Comparison of ENCODE assay signal across 10 mouse cellular contexts in the genomic region with DNA sequence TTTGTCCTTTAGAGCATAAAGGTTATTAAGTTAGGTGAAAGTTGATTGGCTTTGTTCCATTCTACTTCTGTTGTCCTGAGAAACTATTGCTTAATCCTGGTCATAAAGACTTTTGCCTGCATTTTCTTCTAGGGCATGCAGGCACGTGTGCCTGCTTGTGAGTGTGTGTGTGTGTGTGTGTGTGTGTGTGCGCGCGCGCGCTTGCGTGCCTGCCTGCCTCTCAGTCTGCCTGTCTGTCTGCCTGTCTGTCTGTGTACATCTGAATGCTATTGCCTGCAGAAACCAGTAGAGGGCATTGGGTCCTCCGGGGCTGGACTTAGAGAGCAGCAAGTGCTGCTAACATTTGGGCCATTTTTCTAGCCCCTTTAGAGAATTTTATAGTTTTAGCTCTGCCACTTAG. TPM values are rescaled to one million over a fixed set of nuclear protein-coding genes. Genes with fewer than 3 reads are reported as not detected.
DNase-seq lines count a peak whose midpoint lies in the region; ATAC-seq and TF ChIP-seq lines count a peak whose summit lies in the region.
"Had no signal": no experiment of that assay in that cellular context is flagged by ENCODE, and none has a peak within 500 bp of the region (broad histone marks: within the 10 kb centered on the region; RNA-seq: fewer than 3 reads in every experiment).

No protein-coding gene starts in this region.

- DNase-seq in adrenal gland, postnatal 10 days: peak; percentile 39
- DNase-seq in adrenal gland, adult 18-20 months (ENCODE audit: low spot score in 2 of 2): no peak
- no peak for DNase-seq in kidney, adult 8-10 months
- peak; percentile 29 to 60 for DNase-seq in kidney, postnatal 4 days
- no peak for DNase-seq in urinary bladder, postnatal 4 days (ENCODE audit: low spot score in 2 of 2)
- DNase-seq in layer of hippocampus, adult 11-12 months (ENCODE audit: low spot score): no peak
- DNase-seq: cerebellum, postnatal 36 days had no signal

- peak overlapping the region; percentile 91 for H3K27ac ChIP-seq in kidney, embryonic 16.5 days (ENCODE audit: low read length)
- no peak overlapping the region for H3K27ac ChIP-seq in ES-Bruce4 (ENCODE audit: insufficient read depth, low read length)
- H3K27ac ChIP-seq: hindbrain, embryonic 12.5 days had no signal

- TF ChIP-seq EP300 in ES-Bruce4 (IDR thresholded peaks at IDR 0.05; ENCODE audit: insufficient read depth, low read depth, low read length): no peak

- no peaks in the 10 kb centered on the region for H3K36me3 ChIP-seq in kidney, embryonic 16.5 days (ENCODE audit: insufficient read depth, low read length)
- no peaks in the 10 kb centered on the region for H3K36me3 ChIP-seq in ES-Bruce4 (ENCODE audit: control insufficient read depth, insufficient read depth, low read length, poor library complexity, severe bottlenecking)
- H3K36me3 ChIP-seq: hindbrain, embryonic 12.5 days had no signal

- no peak for TF ChIP-seq POLR2A in ES-Bruce4 (IDR thresholded peaks at IDR 0.05; ENCODE audit: insufficient read depth, low read length)

- TF ChIP-seq CTCF in ES-Bruce4 (IDR thresholded peaks at IDR 0.05; ENCODE audit: low read depth, low read length): peak; percentile 23

- no peak for ATAC-seq in kidney, embryonic 16.5 days (ENCODE audit: low FRiP score, low TSS enrichment)

- H3K27me3 ChIP-seq in kidney, embryonic 16.5 days (ENCODE audit: insufficient read depth, low read length): no peaks in the 10 kb centered on the region
- H3K27me3 ChIP-seq in ES-Bruce4 (ENCODE audit: control insufficient read depth, insufficient read depth, low read length, poor library complexity, severe bottlenecking): no peaks in the 10 kb centered on the region
- H3K27me3 ChIP-seq: hindbrain, embryonic 12.5 days had no signal

- H3K4me3 ChIP-seq in kidney, embryonic 16.5 days (ENCODE audit: low read length): no peak overlapping the region
- no peak overlapping the region for H3K4me3 ChIP-seq in ES-Bruce4 (ENCODE audit: low read depth, low read length)
- H3K4me3 ChIP-seq: hindbrain, embryonic 12.5 days had no signal

- no peak overlapping the region for H3K9ac ChIP-seq in kidney, embryonic 16.5 days (replicated peaks; ENCODE audit: low read length)
- H3K9ac ChIP-seq in ES-Bruce4 (ENCODE audit: low read depth, poor library complexity, severe bottlenecking): no peak overlapping the region
- H3K9ac ChIP-seq: hindbrain, embryonic 12.5 days had no signal

- 0 out of 2 replicates have a peak, but pooled peaks cover 6% of the 10 kb centered on the region for H3K9me3 ChIP-seq in kidney, embryonic 16.5 days (ENCODE audit: low read length)
- no peaks in the 10 kb centered on the region for H3K9me3 ChIP-seq in ES-Bruce4 (replicated peaks; ENCODE audit: control insufficient read depth, insufficient read depth, low read length, poor library complexity, severe bottlenecking)

- H3K4me1 ChIP-seq in kidney, embryonic 16.5 days (ENCODE audit: insufficient read depth, low read length): peaks cover 20% of the 10 kb centered on the region
- H3K4me1 ChIP-seq in ES-Bruce4 (ENCODE audit: control insufficient read depth, insufficient read depth, low read length): no peaks in the 10 kb centered on the region
- H3K4me1 ChIP-seq: hindbrain, embryonic 12.5 days had no signal

- H3K4me2 ChIP-seq in kidney, embryonic 16.5 days (replicated peaks; ENCODE audit: low read depth, low read length): no peak overlapping the region
- H3K4me2 ChIP-seq: hindbrain, embryonic 12.5 days had no signal

- 83% methylated on average over 8 of the region's 8 CpGs for WGBS in kidney, embryonic 16.5 days

RNA-seq across cellular contexts. Expression of gene Gas7, which starts 59.2 kb away (rescaled TPM):
- 10 to 100 TPM; 22.5 to 25.8 TPM for total RNA-seq in adrenal gland, postnatal 10 days (2021)
- 10 to 100 TPM; 35.5 to 52.9 TPM for total RNA-seq in adrenal gland, adult 18-20 months (2021)
- 11.2 and 12.3 TPM in 2 replicates for polyA plus RNA-seq in kidney, embryonic 16.5 days (2015; fragmentation: Nextera tagmentation; extraction: Ambion mirVana)
- polyA plus RNA-seq in ES-Bruce4 (2011; ENCODE audit: insufficient read depth, insufficient read length, low read depth, missing spikeins): 2.3 and 2.7 TPM in 2 replicates

Comparison
In these comparisons a context has a peak if more than half of its experiments do, and no peak if none do; other contexts are left out.
1. DNase-seq: peak in adrenal gland, postnatal 10 days (single experiment) and kidney, postnatal 4 days (2 of 2); none in adrenal gland, adult 18-20 months (0 of 2), kidney, adult 8-10 months (0 of 2), urinary bladder, postnatal 4 days (0 of 2) and layer of hippocampus, adult 11-12 months (single experiment).